Comparison of ENCODE assay signal across 9 mouse cellular contexts in genomic region chrX:166173796-166174195, GRCm38 (mm10). TPM values are rescaled to one million over a fixed set of nuclear protein-coding genes. Genes with fewer than 3 reads are reported as not detected.
DNase-seq lines count a peak whose midpoint lies in the region; ATAC-seq and TF ChIP-seq lines count a peak whose summit lies in the region.
"Had no signal": no experiment of that assay in that cellular context is flagged by ENCODE, and none has a peak within 500 bp of the region (broad histone marks: within the 10 kb centered on the region; RNA-seq: fewer than 3 reads in every experiment).

No protein-coding gene starts in this region.

- TF ChIP-seq POLR2A in CH12.LX (IDR thresholded peaks at IDR 0.05; ENCODE audit: low read depth, low read length) = no peak

- no peak for TF ChIP-seq CTCF in CH12.LX (conservative IDR thresholded peaks at IDR 0.05 in 1 of 2, IDR thresholded peaks at IDR 0.05 in 1 of 2; ENCODE audit: low read depth in 2 of 2, low read length in 2 of 2)
- TF ChIP-seq CTCF in hindbrain, postnatal 0 days (IDR thresholded peaks at IDR 0.05; ENCODE audit: low read depth) = no peak

- H3K36me3 ChIP-seq in CH12.LX (replicated peaks in 1 of 2; ENCODE audit: control insufficient read depth in 1 of 2, insufficient read depth in 1 of 2, low read length in 1 of 2) = peaks cover 0 to 5% of the 10 kb centered on the region in 2 experiments
- no peaks in the 10 kb centered on the region for H3K36me3 ChIP-seq in hindbrain, postnatal 0 days (ENCODE audit: insufficient read depth, low read length)
- H3K36me3 ChIP-seq in midbrain, embryonic 14.5 days (ENCODE audit: control insufficient read depth, insufficient read depth, low read length) = no peaks in the 10 kb centered on the region
- no peaks in the 10 kb centered on the region for H3K36me3 ChIP-seq in heart, embryonic 11.5 days (ENCODE audit: control insufficient read depth, insufficient read depth, low read length)
- no peaks in the 10 kb centered on the region for H3K36me3 ChIP-seq in liver, embryonic 12.5 days
- H3K36me3 ChIP-seq: stomach, embryonic 15.5 days had no signal

- TF ChIP-seq EP300 in CH12.LX (IDR thresholded peaks at IDR 0.05; ENCODE audit: low read length) = no peak

- H3K4me1 ChIP-seq in CH12.LX (ENCODE audit: control insufficient read depth in 1 of 2, insufficient read depth in 2 of 2) = peaks cover 0 to 16% of the 10 kb centered on the region in 2 experiments; a peak in 2 of 4 replicates
- H3K4me1 ChIP-seq in hindbrain, postnatal 0 days (ENCODE audit: insufficient read depth, low read length) = no peaks in the 10 kb centered on the region
- H3K4me1 ChIP-seq in midbrain, embryonic 14.5 days (ENCODE audit: control insufficient read depth, insufficient read depth, low read length) = 0 out of 2 replicates have a peak, but pooled peaks cover 3% of the 10 kb centered on the region
- H3K4me1 ChIP-seq in heart, embryonic 11.5 days (ENCODE audit: control insufficient read depth, insufficient read depth, low read length) = no peaks in the 10 kb centered on the region
- peaks cover 7% of the 10 kb centered on the region for H3K4me1 ChIP-seq in liver, embryonic 12.5 days
- H3K4me1 ChIP-seq: stomach, embryonic 15.5 days had no signal

- no peaks in the 10 kb centered on the region for H3K27me3 ChIP-seq in CH12.LX (replicated peaks)
- H3K27me3 ChIP-seq in hindbrain, postnatal 0 days (ENCODE audit: insufficient read depth, low read length) = no peaks in the 10 kb centered on the region
- H3K27me3 ChIP-seq in midbrain, embryonic 14.5 days (ENCODE audit: control insufficient read depth, insufficient read depth, low read length) = no peaks in the 10 kb centered on the region
- no peaks in the 10 kb centered on the region for H3K27me3 ChIP-seq in heart, embryonic 11.5 days (ENCODE audit: control insufficient read depth, insufficient read depth, low read length)
- no peaks in the 10 kb centered on the region for H3K27me3 ChIP-seq in liver, embryonic 12.5 days (replicated peaks)
- H3K27me3 ChIP-seq: stomach, embryonic 15.5 days had no signal

- peak; percentile 77 for ATAC-seq in hindbrain, postnatal 0 days
- no peak for ATAC-seq in midbrain, embryonic 14.5 days (ENCODE audit: low FRiP score, low TSS enrichment)
- ATAC-seq in heart, embryonic 11.5 days (replicated peaks; ENCODE audit: insufficient number of reproducible peaks, low FRiP score, low TSS enrichment) = no peak
- no peak for ATAC-seq in liver, embryonic 12.5 days

- in situ Hi-C loops in CH12.LX (cut with MboI; ENCODE audit: low pct_ligation_motif_present, low pct_unique_long_range_greater_than_20kb, low sequenced_read_pairs) = loop anchor here (10.0 kb wide), 1 partner anchor 181 kb away; no protein-coding TSS in a partner anchor

- H3K27ac ChIP-seq in CH12.LX (ENCODE audit: insufficient read depth, low read depth) = no peak overlapping the region
- peak overlapping the region; percentile 73 for H3K27ac ChIP-seq in hindbrain, postnatal 0 days
- H3K27ac ChIP-seq in midbrain, embryonic 14.5 days (replicated peaks; ENCODE audit: low read depth, low read length) = peak overlapping the region; percentile 16; the same call in 1 of the 2 replicates
- H3K27ac ChIP-seq in heart, embryonic 11.5 days (ENCODE audit: low read depth, low read length) = no peak overlapping the region
- H3K27ac ChIP-seq in liver, embryonic 12.5 days = no peak overlapping the region
- H3K27ac ChIP-seq: stomach, embryonic 15.5 days had no signal

- TF ChIP-seq RAD21 in CH12.LX (IDR thresholded peaks at IDR 0.05; ENCODE audit: low read depth, low read length) = no peak

- WGBS in hindbrain, postnatal 0 days = 43% methylated on average over 7 of the region's 7 CpGs
- 29% methylated on average over 7 of the region's 7 CpGs for WGBS in midbrain, embryonic 14.5 days
- 69% methylated on average over 7 of the region's 7 CpGs for WGBS in heart, embryonic 11.5 days (ENCODE audit: insufficient replicate concordance)
- WGBS in liver, embryonic 12.5 days (ENCODE audit: insufficient replicate concordance) = 56% methylated on average over 7 of the region's 7 CpGs

- 0 out of 2 replicates have a peak overlapping the region, but pooled peaks have one; percentile 24 for H3K4me2 ChIP-seq in CH12.LX (ENCODE audit: insufficient read depth, low read depth, poor library complexity, severe bottlenecking)
- H3K4me2 ChIP-seq in hindbrain, postnatal 0 days (ENCODE audit: low read depth, low read length) = no peak overlapping the region
- H3K4me2 ChIP-seq in midbrain, embryonic 14.5 days (ENCODE audit: low read length) = no peak overlapping the region
- no peak overlapping the region for H3K4me2 ChIP-seq in heart, embryonic 11.5 days
- H3K4me2 ChIP-seq in liver, embryonic 12.5 days = no peak overlapping the region
- H3K4me2 ChIP-seq: stomach, embryonic 15.5 days had no signal

- DNase-seq in CH12.LX (ENCODE audit: extremely low read depth) = no peak
- DNase-seq in cerebellum, postnatal 36 days = peak; percentile 16 to 17
- DNase-seq in hindbrain, postnatal 0 days (ENCODE audit: low spot score) = peak; percentile 77
- peak; percentile 56 for DNase-seq in midbrain, embryonic 14.5 days
- DNase-seq in spleen, postnatal 14 days (ENCODE audit: low spot score in 2 of 2) = no peak
- no peak for DNase-seq in gastrocnemius, adult 18-20 months (ENCODE audit: low spot score)

- H3K79me2 ChIP-seq in CH12.LX (replicated peaks; ENCODE audit: control insufficient read depth, extremely low read depth, insufficient read depth, poor library complexity, severe bottlenecking) = peaks cover 11% of the 10 kb centered on the region; the same call in 1 of the 2 replicates

- no peak overlapping the region for H3K9ac ChIP-seq in CH12.LX (ENCODE audit: insufficient read depth, low read depth)
- no peak overlapping the region for H3K9ac ChIP-seq in hindbrain, postnatal 0 days (replicated peaks; ENCODE audit: low read length)
- no peak overlapping the region for H3K9ac ChIP-seq in midbrain, embryonic 14.5 days (replicated peaks; ENCODE audit: low read length)
- no peak overlapping the region for H3K9ac ChIP-seq in heart, embryonic 11.5 days (ENCODE audit: low read depth, low read length)
- H3K9ac ChIP-seq in liver, embryonic 12.5 days = no peak overlapping the region
- H3K9ac ChIP-seq: stomach, embryonic 15.5 days had no signal

- H3K4me3 ChIP-seq in CH12.LX (replicated peaks in 1 of 3; ENCODE audit: low read depth in 2 of 3, low read length in 2 of 3, poor library complexity in 1 of 3) = no peak overlapping the region
- H3K4me3 ChIP-seq in hindbrain, postnatal 0 days (ENCODE audit: low read length) = no peak overlapping the region
- no peak overlapping the region for H3K4me3 ChIP-seq in midbrain, embryonic 14.5 days (replicated peaks; ENCODE audit: low read depth, low read length)
- H3K4me3 ChIP-seq in heart, embryonic 11.5 days (ENCODE audit: low read depth, low read length) = no peak overlapping the region
- H3K4me3 ChIP-seq in liver, embryonic 12.5 days = no peak overlapping the region
- H3K4me3 ChIP-seq: stomach, embryonic 15.5 days had no signal

- no peaks in the 10 kb centered on the region for H3K9me3 ChIP-seq in CH12.LX (replicated peaks; ENCODE audit: low read length)
- no peaks in the 10 kb centered on the region for H3K9me3 ChIP-seq in hindbrain, postnatal 0 days (ENCODE audit: low read length)
- no peaks in the 10 kb centered on the region for H3K9me3 ChIP-seq in midbrain, embryonic 14.5 days (ENCODE audit: control insufficient read depth, low read length)
- H3K9me3 ChIP-seq in heart, embryonic 11.5 days (replicated peaks; ENCODE audit: control insufficient read depth, low read length) = no peaks in the 10 kb centered on the region
- H3K9me3 ChIP-seq in liver, embryonic 12.5 days (replicated peaks) = no peaks in the 10 kb centered on the region
- H3K9me3 ChIP-seq: stomach, embryonic 15.5 days had no signal

- dilution Hi-C loops in CH12.LX (cut with MboI; ENCODE audit: extremely low pct_ligation_motif_present, extremely low pct_unique_long_range_greater_than_20kb, low sequenced_read_pairs) = no loop called here

TF ChIP-seq in CH12.LX, 34 proteins besides CTCF, POLR2A, EP300 and RAD21:
- no peak for TF ChIP-seq NRF1 (IDR thresholded peaks at IDR 0.05; ENCODE audit: low read depth, low read length)

RNA-seq across cellular contexts. Expression of gene Gemin8, which starts 3.5 kb away (rescaled TPM):
- total RNA-seq in CH12.LX (2012; rRNA removed) = 8.8 and 10.7 TPM in 2 replicates
- 13.0 and 15.8 TPM in 2 replicates for total RNA-seq in CH12.LX (2014; rRNA removed)
- polyA plus RNA-seq in CH12.LX (2012; ENCODE audit: insufficient read length, low read depth) = 20.1 and 24.7 TPM in 2 replicates
- total RNA-seq in hindbrain, postnatal 0 days (2014; rRNA removed) = 4.9 and 10.0 TPM in 2 replicates
- polyA plus RNA-seq in hindbrain, postnatal 0 days (2015; fragmentation: Nextera tagmentation; extraction: Ambion mirVana) = 8.8 TPM in 2 replicates
- polyA plus RNA-seq in midbrain, embryonic 14.5 days (2014; fragmentation: Nextera tagmentation; extraction: Ambion mirVana) = 8.3 and 9.7 TPM in 2 replicates
- 9.3 and 11.7 TPM in 2 replicates for polyA plus RNA-seq in heart, embryonic 11.5 days (2014; fragmentation: Nextera tagmentation; extraction: Ambion mirVana)
- polyA plus RNA-seq in liver, embryonic 12.5 days (2016; fragmentation: Nextera tagmentation; extraction: Ambion mirVana) = 7.9 and 9.1 TPM in 2 replicates
- 1 to 10 TPM in 1 of 2 experiments, under 1 TPM in 1; 0.97 to 1.3 TPM for total RNA-seq in gastrocnemius, adult 18-20 months (2021)

Comparison
In these comparisons a context has a peak if more than half of its experiments do, and no peak if none do; other contexts are left out.
1. DNase-seq: peak in cerebellum, postnatal 36 days (2 of 2), hindbrain, postnatal 0 days (single experiment) and midbrain, embryonic 14.5 days (single experiment); none in CH12.LX (single experiment), spleen, postnatal 14 days (0 of 2) and gastrocnemius, adult 18-20 months (single experiment).
2. H3K27ac ChIP-seq: peak in hindbrain, postnatal 0 days (single experiment) and midbrain, embryonic 14.5 days (single experiment); none in CH12.LX (single experiment), heart, embryonic 11.5 days (single experiment) and liver, embryonic 12.5 days (single experiment).